Mouse (Mus musculus) liver, postnatal 0 days (tissue): ENCODE measurements around the gene Snx9.

ENCODE experiments used
- CTCF ChIP-seq: sonication (generic); IDR thresholded peaks from 2 replicates; pipeline ENCODE4 v1.5.1; 2016; ENCODE audit warnings: antibody characterized with exemption, low read depth
- EP300 ChIP-seq: IDR thresholded peaks from 2 replicates; pipeline ENCODE4 v1.6.1; 2016; ENCODE audit warnings: antibody characterized with exemption, low read depth, mild to moderate bottlenecking

DNA sequence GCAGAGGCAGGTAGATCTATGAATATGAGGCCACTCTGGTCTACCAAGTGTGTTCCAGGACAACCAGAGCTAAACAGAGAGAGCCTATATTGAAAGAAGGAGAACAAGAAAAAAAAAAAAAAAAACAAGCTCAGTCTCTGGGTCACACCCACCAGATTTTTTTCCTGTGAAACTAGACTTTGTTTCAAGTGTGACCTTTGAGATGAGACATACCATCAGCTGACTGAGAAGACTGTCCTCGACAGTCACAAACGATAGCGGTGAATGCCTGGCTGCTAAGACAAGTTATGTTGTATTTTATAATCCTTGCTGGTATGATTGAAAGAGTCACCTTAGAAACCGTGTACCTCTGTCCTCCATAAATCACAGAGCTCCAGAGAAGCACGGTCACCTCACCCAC is 45.8 kb upstream of the Snx9 start:
- no peak for TF ChIP-seq EP300
- TF ChIP-seq CTCF, result no peak
